Mouse (Mus musculus): Measurements from ENCODE around the gene Cpvl. TPM values are rescaled to one million over a fixed set of nuclear protein-coding genes. Genes with fewer than 3 reads are reported as not detected.

The Cpvl gene
- total and polyA plus RNA-seq, 3 experiments: not detected

DNA sequence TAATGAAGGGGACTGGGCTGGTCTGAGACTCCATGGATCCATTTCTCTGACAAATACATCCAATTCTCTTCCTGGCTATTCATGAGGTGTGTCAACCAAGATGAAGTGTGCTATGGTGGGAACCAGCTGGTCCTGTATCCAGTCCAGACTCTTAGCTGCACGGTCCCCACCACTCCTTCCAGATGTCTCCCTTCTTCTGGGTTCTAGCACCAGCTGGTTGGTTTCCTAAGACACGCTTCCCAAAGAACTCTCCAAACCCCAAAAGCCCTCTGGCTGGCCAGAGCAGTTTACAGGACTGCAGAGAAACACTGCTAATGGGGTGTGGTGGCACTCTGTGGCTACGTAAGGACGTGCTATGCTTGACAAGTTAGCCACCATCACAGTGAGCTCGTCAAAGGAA lies 40.4 kb upstream of the Cpvl start:
- H3K4me3 ChIP-seq (replicated peaks in 1 of 3; ENCODE audit: low read depth in 2 of 3, low read length in 2 of 3, poor library complexity in 1 of 3): no peak overlapping the region
- no peak overlapping the region for H3K9ac ChIP-seq (ENCODE audit: insufficient read depth, low read depth)
- H3K27ac ChIP-seq (ENCODE audit: insufficient read depth, low read depth): no peak overlapping the region
- no peaks in the 10 kb centered on the region for H3K4me1 ChIP-seq (ENCODE audit: control insufficient read depth in 1 of 2, insufficient read depth in 2 of 2)
- H3K9me3 ChIP-seq (replicated peaks; ENCODE audit: low read length): no peaks in the 10 kb centered on the region
- no peak overlapping the region for H3K4me2 ChIP-seq (ENCODE audit: insufficient read depth, low read depth, poor library complexity, severe bottlenecking)
- H3K27me3 ChIP-seq (replicated peaks): no peaks in the 10 kb centered on the region
- dilution Hi-C loops (cut with MboI; ENCODE audit: extremely low pct_ligation_motif_present, extremely low pct_unique_long_range_greater_than_20kb, low sequenced_read_pairs) (no loop called here), in situ Hi-C loops (cut with MboI; ENCODE audit: low pct_ligation_motif_present, low pct_unique_long_range_greater_than_20kb, low sequenced_read_pairs) (no loop called here)
- H3K79me2 ChIP-seq (replicated peaks; ENCODE audit: control insufficient read depth, extremely low read depth, insufficient read depth, poor library complexity, severe bottlenecking): no peaks in the 10 kb centered on the region
- no peaks in the 10 kb centered on the region for H3K36me3 ChIP-seq (replicated peaks in 1 of 2; ENCODE audit: control insufficient read depth in 1 of 2, insufficient read depth in 1 of 2, low read length in 1 of 2)
- TF ChIP-seq ETS1 (conservative IDR thresholded peaks at IDR 0.05; ENCODE audit: low read depth, low read length): no peak
- no peak for TF ChIP-seq ZKSCAN1 (IDR thresholded peaks at IDR 0.05; ENCODE audit: borderline replicate concordance, low read depth, low read length)
- no peak for TF ChIP-seq RAD21 (IDR thresholded peaks at IDR 0.05; ENCODE audit: low read depth, low read length)
- no peak for TF ChIP-seq CTCF (conservative IDR thresholded peaks at IDR 0.05 in 1 of 2, IDR thresholded peaks at IDR 0.05 in 1 of 2; ENCODE audit: low read depth in 2 of 2, low read length in 2 of 2)
- TF ChIP-seq USF1 (IDR thresholded peaks at IDR 0.05; ENCODE audit: low read depth, low read length): no peak
- TF ChIP-seq MEF2A (IDR thresholded peaks at IDR 0.05; ENCODE audit: borderline replicate concordance, low read depth, low read length): no peak
- TF ChIP-seq TBP (conservative IDR thresholded peaks at IDR 0.05; ENCODE audit: low read depth, low read length): no peak
- no peak for TF ChIP-seq POLR2A (IDR thresholded peaks at IDR 0.05; ENCODE audit: low read depth, low read length)
- TF ChIP-seq CHD1 (IDR thresholded peaks at IDR 0.05; ENCODE audit: low read depth, low read length): no peak
- TF ChIP-seq GABPA (IDR thresholded peaks at IDR 0.05; ENCODE audit: insufficient replicate concordance, low read depth, low read length): no peak
- TF ChIP-seq ELF1 (IDR thresholded peaks at IDR 0.05; ENCODE audit: low read depth, low read length): no peak
- no peak for TF ChIP-seq JUN (IDR thresholded peaks at IDR 0.05; ENCODE audit: insufficient read depth, low read depth, low read length)
- no peak for TF ChIP-seq MYC (IDR thresholded peaks at IDR 0.05; ENCODE audit: low read depth, low read length)
- no peak for TF ChIP-seq NRF1 (IDR thresholded peaks at IDR 0.05; ENCODE audit: low read depth, low read length)
- no peak for DNase-seq (ENCODE audit: extremely low read depth)

DNA sequence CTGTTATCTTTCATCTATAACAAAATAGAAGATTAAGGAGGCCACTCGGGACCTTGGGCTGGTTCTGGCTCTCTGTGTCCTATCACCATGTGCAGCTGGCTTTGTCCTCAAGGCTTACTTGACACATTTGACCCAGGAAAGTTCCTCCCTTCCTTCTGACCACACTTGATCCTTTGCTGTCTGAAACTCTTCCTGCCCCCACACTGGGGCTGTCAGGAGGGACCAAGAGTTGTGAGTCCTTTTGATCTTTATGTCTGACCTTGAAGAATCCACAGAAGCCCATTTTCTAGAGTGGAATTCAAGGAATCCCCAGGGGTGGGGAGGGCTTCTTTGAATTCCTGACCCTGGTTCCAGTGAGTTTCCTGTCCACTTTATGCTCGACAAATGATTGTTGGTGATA lies 39.6 kb upstream of the Cpvl start:
- no peak for DNase-seq (ENCODE audit: extremely low read depth)
- H3K4me3 ChIP-seq (replicated peaks in 1 of 3; ENCODE audit: low read depth in 2 of 3, low read length in 2 of 3, poor library complexity in 1 of 3): no peak overlapping the region
- in situ Hi-C loops (cut with MboI; ENCODE audit: low pct_ligation_motif_present, low pct_unique_long_range_greater_than_20kb, low sequenced_read_pairs): no loop called here

More for the DNA sequence above, 39.6 kb upstream of the Cpvl start:
- no peaks in the 10 kb centered on the region for H3K9me3 ChIP-seq (replicated peaks; ENCODE audit: low read length)
- no peaks in the 10 kb centered on the region for H3K4me1 ChIP-seq (ENCODE audit: control insufficient read depth in 1 of 2, insufficient read depth in 2 of 2)
- H3K27me3 ChIP-seq (replicated peaks): no peaks in the 10 kb centered on the region
- TF ChIP-seq CHD1 (IDR thresholded peaks at IDR 0.05; ENCODE audit: low read depth, low read length): no peak
- no peak for TF ChIP-seq ZKSCAN1 (IDR thresholded peaks at IDR 0.05; ENCODE audit: borderline replicate concordance, low read depth, low read length)
- TF ChIP-seq NELFE (IDR thresholded peaks at IDR 0.05; ENCODE audit: low read depth, low read length): no peak
- no peak for TF ChIP-seq ELF1 (IDR thresholded peaks at IDR 0.05; ENCODE audit: low read depth, low read length)
- TF ChIP-seq NRF1 (IDR thresholded peaks at IDR 0.05; ENCODE audit: low read depth, low read length): no peak
- no peak for TF ChIP-seq TCF12 (IDR thresholded peaks at IDR 0.05; ENCODE audit: low read depth, low read length)
- TF ChIP-seq BHLHE40 (IDR thresholded peaks at IDR 0.05; ENCODE audit: low read depth, low read length): no peak
- TF ChIP-seq SMC3 (IDR thresholded peaks at IDR 0.05; ENCODE audit: low read depth, low read length): no peak
- TF ChIP-seq RCOR1 (conservative IDR thresholded peaks at IDR 0.05; ENCODE audit: low read depth, low read length): no peak
- TF ChIP-seq MAX (IDR thresholded peaks at IDR 0.05; ENCODE audit: low read length): no peak
- TF ChIP-seq PAX5 (IDR thresholded peaks at IDR 0.05; ENCODE audit: low read length): no peak
- no peak for TF ChIP-seq MEF2A (IDR thresholded peaks at IDR 0.05; ENCODE audit: borderline replicate concordance, low read depth, low read length)
- TF ChIP-seq GABPA (IDR thresholded peaks at IDR 0.05; ENCODE audit: insufficient replicate concordance, low read depth, low read length): no peak
- no peak for TF ChIP-seq MAZ (IDR thresholded peaks at IDR 0.05; ENCODE audit: low read depth, low read length)
- TF ChIP-seq MYC (IDR thresholded peaks at IDR 0.05; ENCODE audit: low read depth, low read length): no peak
- no peak for TF ChIP-seq MAFK (IDR thresholded peaks at IDR 0.05; ENCODE audit: insufficient replicate concordance, low read length)
- no peak overlapping the region for H3K4me2 ChIP-seq (ENCODE audit: insufficient read depth, low read depth, poor library complexity, severe bottlenecking)
- no peak overlapping the region for H3K27ac ChIP-seq (ENCODE audit: insufficient read depth, low read depth)
- no peaks in the 10 kb centered on the region for H3K79me2 ChIP-seq (replicated peaks; ENCODE audit: control insufficient read depth, extremely low read depth, insufficient read depth, poor library complexity, severe bottlenecking)
- H3K36me3 ChIP-seq (replicated peaks in 1 of 2; ENCODE audit: control insufficient read depth in 1 of 2, insufficient read depth in 1 of 2, low read length in 1 of 2): no peaks in the 10 kb centered on the region
- H3K9ac ChIP-seq (ENCODE audit: insufficient read depth, low read depth): no peak overlapping the region
- dilution Hi-C loops (cut with MboI; ENCODE audit: extremely low pct_ligation_motif_present, extremely low pct_unique_long_range_greater_than_20kb, low sequenced_read_pairs): no loop called here

Data from CH12.LX (cell line).